Mouse (Mus musculus) embryonic facial prominence, embryonic 15.5 days (tissue): ENCODE measurements around the gene Cntn5. TPM values are rescaled to one million over a fixed set of nuclear protein-coding genes. Genes with fewer than 3 reads are reported as not detected.

Experiments used
- ATAC-seq: fragments of 200-750 bp; cut with Nextera tagmentation; 2 replicates; pipeline ENCODE4 v1.8.0; 2017; ENCODE audit warnings: low read depth, moderate TSS enrichment; ENCODE audit not compliant: insufficient number of reproducible peaks, low FRiP score, low TSS enrichment
- H3K27ac ChIP-seq: fragments of 300-500 bp; sonication (generic); replicated peaks from 2 replicates; pipeline ENCODE4 v1.5.1; 2015; ENCODE audit warnings: mild to moderate bottlenecking, inconsistent platforms
- H3K27me3 ChIP-seq: fragments of 300-500 bp; sonication (generic); 2 replicates; pipeline ENCODE4 v1.6.1; 2015; ENCODE audit warnings: inconsistent platforms
- H3K36me3 ChIP-seq: fragments of 300-500 bp; sonication (generic); 2 replicates; pipeline ENCODE4 v1.6.1; 2015; ENCODE audit warnings: mild to moderate bottlenecking, inconsistent platforms
- H3K4me1 ChIP-seq: fragments of 300-500 bp; sonication (generic); 2 replicates; pipeline ENCODE4 v1.6.1; 2015; ENCODE audit warnings: inconsistent platforms
- H3K4me2 ChIP-seq: fragments of 300-500 bp; sonication (generic); replicated peaks from 2 replicates; pipeline ENCODE4 v1.6.1; 2015; ENCODE audit warnings: mild to moderate bottlenecking, inconsistent platforms
- H3K4me3 ChIP-seq: fragments of 300-500 bp; sonication (generic); replicated peaks from 2 replicates; pipeline ENCODE4 v1.5.1; 2015; ENCODE audit warnings: mild to moderate bottlenecking, inconsistent platforms
- H3K9ac ChIP-seq: fragments of 300-500 bp; sonication (generic); 2 replicates; pipeline ENCODE4 v1.6.1; 2015; ENCODE audit warnings: inconsistent platforms
- H3K9me3 ChIP-seq: fragments of 300-500 bp; sonication (generic); replicated peaks from 2 replicates; pipeline ENCODE4 v1.6.1; 2016; ENCODE audit warnings: inconsistent platforms
- WGBS: fragments of 180-500 bp; shearing (Covaris S2); methylation state at CpG from one replicate; pipeline ENCODE4 v1.1.7; 2015; 5-methylcytosine and 5-hydroxymethylcytosine counted together
- polyA plus RNA-seq: library from polyadenylated mRNA; unstranded; fragments of >200 nt; fragmentation: Nextera tagmentation; extraction: Ambion mirVana; gene quantifications from 2 replicates; pipeline ENCODE4 v1.2.1, GENCODE M21; 2015

Cntn5 gene
- 1.1 and 1.8 TPM in 2 replicates for polyA plus RNA-seq

GRCm38 (mm10) chr9:10904616-10905363 is at the start of gene Cntn5:
Cntn5 (minus strand) TSS chr9:10904775.
- peak within 1 kb of the TSS; percentile 38 for H3K4me3 ChIP-seq
- H3K36me3 ChIP-seq, result no peaks in the 10 kb centered on the region
- WGBS, result 3% methylated on average over 28 of the region's 28 CpGs

GRCm38 (mm10) chr9:10950470-10950869 is 45.9 kb upstream of the Cntn5 start:
- no peaks in the 10 kb centered on the region for H3K36me3 ChIP-seq
- no peak overlapping the region for H3K9ac ChIP-seq
- H3K4me2 ChIP-seq, result no peak overlapping the region
- no peaks in the 10 kb centered on the region for H3K27me3 ChIP-seq
- no peak overlapping the region for H3K4me3 ChIP-seq
- no peaks in the 10 kb centered on the region for H3K9me3 ChIP-seq
- ATAC-seq, result no peak
- H3K27ac ChIP-seq, result no peak overlapping the region
- H3K4me1 ChIP-seq, result no peaks in the 10 kb centered on the region

More at GRCm38 (mm10) chr9:10904616-10905363, at the start of gene Cntn5:
- H3K27ac ChIP-seq, result no peak within 1 kb of the TSS
- H3K9ac ChIP-seq, result no peak within 1 kb of the TSS
- no peaks in the 10 kb centered on the region for H3K9me3 ChIP-seq
- H3K4me1 ChIP-seq, result peaks cover 12% of the 10 kb centered on the region
- H3K4me2 ChIP-seq, result peak within 1 kb of the TSS; percentile 63
- peaks cover 7% of the 10 kb centered on the region; the same call in 1 of the 2 replicates for H3K27me3 ChIP-seq
- ATAC-seq, result peak; percentile 67

- Histone ChIP-seq H3K27ac (no peak overlapping the region), H3K9ac (no peak overlapping the region), H3K36me3 (no peaks in the 10 kb centered on the region), H3K27me3 (peaks cover 3% of the 10 kb centered on the region; the same call in 1 of the 2 replicates), H3K9me3 (no peaks in the 10 kb centered on the region), H3K4me2 (no peak overlapping the region), H3K4me1 (peaks cover 10% of the 10 kb centered on the region), H3K4me3 (no peak overlapping the region)
- ATAC-seq, result no peak
- 10% methylated on average over 5 of the region's 5 CpGs for WGBS
These were observed 5.0 kb upstream of the Cntn5 start for GRCm38 (mm10) chr9:10909573-10909972.

GRCm38 (mm10) chr9:10905696-10906095 is 1.1 kb upstream of the Cntn5 start:
- WGBS, result 52% methylated on average over 9 of the region's 9 CpGs
- no peak overlapping the region for H3K4me2 ChIP-seq

GRCm38 (mm10) chr9:10879758-10880157 is 24.8 kb downstream of the Cntn5 start:
- 53% methylated on average over 1 of the region's 1 CpGs for WGBS
- no peaks in the 10 kb centered on the region for H3K4me1 ChIP-seq
- H3K4me3 ChIP-seq, result no peak overlapping the region
- ATAC-seq, result no peak
- H3K36me3 ChIP-seq, result no peaks in the 10 kb centered on the region
- no peak overlapping the region for H3K4me2 ChIP-seq
- H3K9ac ChIP-seq, result no peak overlapping the region
- H3K9me3 ChIP-seq, result no peaks in the 10 kb centered on the region
- no peaks in the 10 kb centered on the region for H3K27me3 ChIP-seq
- H3K27ac ChIP-seq, result no peak overlapping the region

More at GRCm38 (mm10) chr9:10905696-10906095, 1.1 kb upstream of the Cntn5 start:
- Histone ChIP-seq H3K27me3 (peaks cover 7% of the 10 kb centered on the region; the same call in 1 of the 2 replicates), H3K9me3 (no peaks in the 10 kb centered on the region), H3K9ac (no peak overlapping the region), H3K4me1 (peaks cover 12% of the 10 kb centered on the region), H3K36me3 (no peaks in the 10 kb centered on the region), H3K4me3 (no peak overlapping the region), H3K27ac (no peak overlapping the region)
- ATAC-seq, result no peak

- Histone ChIP-seq H3K4me1 (no peaks in the 10 kb centered on the region), H3K27ac (no peak overlapping the region)
These were observed 30.7 kb downstream of the Cntn5 start for GRCm38 (mm10) chr9:10873881-10874280.

GRCm38 (mm10) chr9:10856204-10856892 is 48.2 kb downstream of the Cntn5 start:
- ATAC-seq, result no peak
- 71% methylated on average over 3 of the region's 3 CpGs for WGBS

More at GRCm38 (mm10) chr9:10873881-10874280, 30.7 kb downstream of the Cntn5 start:
- Histone ChIP-seq H3K4me3 (no peak overlapping the region), H3K36me3 (no peaks in the 10 kb centered on the region), H3K9ac (no peak overlapping the region), H3K27me3 (no peaks in the 10 kb centered on the region), H3K9me3 (no peaks in the 10 kb centered on the region), H3K4me2 (no peak overlapping the region)
- ATAC-seq, result no peak
- 83% methylated on average over 3 of the region's 3 CpGs for WGBS

GRCm38 (mm10) chr9:10816711-10817110 is 87.9 kb downstream of the Cntn5 start:
- no peaks in the 10 kb centered on the region for H3K9me3 ChIP-seq
- no peak overlapping the region for H3K4me3 ChIP-seq
- WGBS, result 67% methylated on average over 1 of the region's 1 CpGs
- no peak overlapping the region for H3K4me2 ChIP-seq
- no peak overlapping the region for H3K27ac ChIP-seq
- H3K4me1 ChIP-seq, result no peaks in the 10 kb centered on the region
- ATAC-seq, result no peak
- no peaks in the 10 kb centered on the region for H3K27me3 ChIP-seq
- no peak overlapping the region for H3K9ac ChIP-seq
- H3K36me3 ChIP-seq, result no peaks in the 10 kb centered on the region

More at GRCm38 (mm10) chr9:10856204-10856892, 48.2 kb downstream of the Cntn5 start:
- no peak overlapping the region for H3K9ac ChIP-seq
- no peak overlapping the region for H3K27ac ChIP-seq
- H3K4me3 ChIP-seq, result no peak overlapping the region
- no peaks in the 10 kb centered on the region for H3K27me3 ChIP-seq
- H3K9me3 ChIP-seq, result no peaks in the 10 kb centered on the region
- no peaks in the 10 kb centered on the region for H3K36me3 ChIP-seq
- H3K4me1 ChIP-seq, result no peaks in the 10 kb centered on the region
- no peak overlapping the region for H3K4me2 ChIP-seq

GRCm38 (mm10) chr9:10797158-10797557 is 107.4 kb downstream of the Cntn5 start:
- H3K9ac ChIP-seq, result no peak overlapping the region
- WGBS, result 81% methylated on average over 1 of the region's 1 CpGs
- H3K9me3 ChIP-seq, result no peaks in the 10 kb centered on the region
- H3K4me1 ChIP-seq, result no peaks in the 10 kb centered on the region
- no peak overlapping the region for H3K27ac ChIP-seq
- H3K36me3 ChIP-seq, result no peaks in the 10 kb centered on the region
- no peaks in the 10 kb centered on the region for H3K27me3 ChIP-seq
- no peak overlapping the region for H3K4me2 ChIP-seq
- no peak for ATAC-seq
- no peak overlapping the region for H3K4me3 ChIP-seq

- no peaks in the 10 kb centered on the region for H3K36me3 ChIP-seq
- H3K9me3 ChIP-seq, result no peaks in the 10 kb centered on the region
- H3K9ac ChIP-seq, result no peak overlapping the region
- H3K4me2 ChIP-seq, result no peak overlapping the region
- 52% methylated on average over 2 of the region's 2 CpGs for WGBS
- H3K4me3 ChIP-seq, result no peak overlapping the region
- no peaks in the 10 kb centered on the region for H3K27me3 ChIP-seq
- H3K4me1 ChIP-seq, result no peaks in the 10 kb centered on the region
- no peak for ATAC-seq
- H3K27ac ChIP-seq, result no peak overlapping the region
These were observed 109.5 kb downstream of the Cntn5 start for GRCm38 (mm10) chr9:10795102-10795501.

- no peaks in the 10 kb centered on the region for H3K4me1 ChIP-seq
- H3K27ac ChIP-seq, result no peak overlapping the region
- no peak overlapping the region for H3K4me2 ChIP-seq
- H3K9me3 ChIP-seq, result no peaks in the 10 kb centered on the region
- ATAC-seq, result no peak
- no peak overlapping the region for H3K4me3 ChIP-seq
- no peaks in the 10 kb centered on the region for H3K27me3 ChIP-seq
- WGBS, result 72% methylated on average over 2 of the region's 2 CpGs
- no peaks in the 10 kb centered on the region for H3K36me3 ChIP-seq
- no peak overlapping the region for H3K9ac ChIP-seq
These were observed 172.7 kb downstream of the Cntn5 start for GRCm38 (mm10) chr9:10731878-10732277.
